Mouse (Mus musculus) 416B (cell line): ENCODE data around the gene Zfpl1.
A peak's percentile ranks its signal among the peaks of the same experiment; 100 is the strongest.
"Not testable (repeated sequence)": the region's sequence is repeated elsewhere in the genome, so short reads cannot be mapped to it uniquely, and the experiment has no call there.

Source experiments
- DNase-seq: peaks from one replicate; pipeline ENCODE4 v3.0.0; 2011; ENCODE audit warnings: low read depth

Gene Zfpl1

DNA sequence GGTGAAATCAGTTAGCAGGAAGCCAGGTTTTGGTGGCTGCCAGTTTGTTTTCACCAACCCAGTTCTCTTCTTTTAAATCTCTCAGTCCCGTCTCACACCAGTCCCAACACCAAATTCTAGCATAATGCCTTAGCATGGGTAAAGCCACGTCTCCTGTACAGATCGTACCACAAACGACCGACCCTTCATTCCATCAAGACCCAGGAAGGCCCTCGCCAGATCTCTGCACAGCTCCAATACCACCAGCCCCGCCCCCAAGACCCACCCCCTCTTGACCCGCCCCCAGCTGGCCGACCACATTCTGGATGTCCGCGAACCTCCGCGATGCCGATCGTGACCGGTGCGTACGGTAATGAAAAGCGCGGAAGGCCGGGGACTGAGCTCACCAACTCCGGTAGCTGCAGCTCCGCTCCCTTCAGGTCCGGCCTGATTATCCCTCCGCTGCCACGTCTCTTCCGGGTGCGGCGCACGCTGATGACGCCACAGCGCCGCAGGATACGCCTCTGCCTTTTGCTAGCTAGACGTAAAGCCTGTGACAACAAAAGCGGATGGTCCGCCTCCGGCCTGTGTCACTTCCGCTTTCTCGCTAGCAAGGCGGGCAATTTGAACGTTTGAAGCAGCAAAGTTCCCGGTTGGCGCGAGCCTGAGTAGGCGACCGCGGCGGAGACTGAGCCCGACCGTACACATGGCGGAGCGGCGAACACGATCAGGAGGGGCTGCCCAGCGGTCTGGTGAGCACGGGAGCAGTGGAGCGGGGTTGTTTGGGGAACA lies at the start of gene Zfpl1, which contains the start of gene Cdca5:
Gene Zfpl1, minus strand, starts transcription at position 479 of the 771 bp plus-strand sequence.
Gene Cdca5, plus strand, starts transcription at position 506 of the 771 bp plus-strand sequence.
- peak; percentile 99 for DNase-seq

DNA sequence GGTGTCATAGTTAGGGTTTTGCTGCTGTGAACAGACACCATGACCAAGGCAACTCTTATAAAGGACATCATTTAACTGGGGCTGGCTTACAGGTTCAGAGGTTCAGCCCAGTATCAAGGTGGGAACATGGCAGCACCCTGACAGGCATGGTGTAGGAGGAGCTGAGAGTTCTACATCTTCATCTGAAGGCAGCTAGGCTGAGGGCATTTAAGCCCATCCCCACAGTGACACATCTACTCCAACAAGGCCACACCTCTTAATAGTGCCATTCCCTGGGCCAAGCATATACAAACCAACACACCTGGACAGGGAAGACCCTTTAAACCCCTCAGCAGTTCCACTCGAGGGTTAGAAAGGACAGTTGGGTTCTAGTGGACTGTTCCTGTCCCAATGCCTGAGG lies 48.4 kb upstream of the Zfpl1 start:
- DNase-seq, result not testable (repeated sequence)

DNA sequence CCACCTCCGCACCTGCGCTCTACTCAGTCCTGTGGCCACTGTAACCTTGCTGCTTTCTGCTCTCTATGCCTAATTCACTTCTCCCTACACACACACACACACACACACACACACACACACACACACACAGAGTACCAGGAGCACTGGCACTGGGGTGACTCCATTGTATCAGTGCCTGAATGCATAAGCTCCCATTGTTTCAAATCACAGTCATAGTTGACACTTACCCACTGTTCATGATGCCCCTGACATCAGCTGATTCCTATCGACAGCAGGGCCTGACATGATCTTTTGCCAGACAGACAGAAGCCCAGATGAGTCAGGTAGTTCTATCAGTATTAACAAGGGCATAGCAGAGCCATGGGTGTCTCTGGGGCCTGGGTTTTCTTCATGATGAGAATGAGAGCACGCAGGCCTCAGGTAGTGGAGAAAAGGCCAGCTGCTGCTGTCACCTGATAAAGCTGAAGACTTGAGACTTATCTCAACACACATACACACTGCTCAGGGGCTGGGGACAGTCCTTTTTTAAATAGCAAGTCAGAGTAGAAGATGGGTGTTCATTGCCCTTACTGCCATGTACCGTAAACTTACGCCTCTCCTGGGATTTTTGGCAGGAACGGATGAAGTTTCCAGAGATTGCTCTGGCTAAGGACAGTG lies 47.5 kb upstream of the Zfpl1 start:
- DNase-seq, result no peak

DNA sequence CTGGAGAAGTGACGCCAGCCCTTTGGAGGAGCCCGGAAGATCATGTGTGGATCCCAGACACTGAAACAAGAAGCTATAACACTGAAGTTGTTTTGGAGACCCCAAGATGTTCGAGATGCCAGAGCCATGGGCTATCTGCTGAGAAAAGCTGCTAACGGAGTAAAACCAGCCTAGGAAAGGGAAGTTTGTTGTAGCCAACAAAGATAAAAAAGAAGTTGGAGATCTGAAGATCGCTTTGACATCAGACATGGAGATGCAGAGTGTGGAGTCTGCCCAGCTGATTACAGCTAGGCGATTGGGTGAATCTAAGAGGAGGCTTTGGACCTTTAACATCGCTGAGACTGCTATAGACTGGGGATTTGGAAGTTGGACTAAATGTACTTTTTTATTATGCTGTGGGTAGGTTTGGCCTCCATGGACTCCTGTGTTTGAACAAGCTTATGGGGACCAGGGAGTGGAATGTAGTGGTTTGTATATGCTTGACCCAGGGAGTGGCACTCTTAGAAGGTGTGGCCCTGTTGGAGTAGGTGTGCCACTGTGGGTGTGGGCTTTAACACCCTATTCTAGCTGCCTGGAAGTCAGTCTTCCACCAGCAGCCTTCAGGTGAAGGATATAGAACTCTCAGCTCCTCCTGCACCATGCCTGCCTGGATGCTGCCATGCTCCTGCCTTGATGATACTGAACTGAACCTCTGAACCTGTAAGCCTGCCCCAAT lies 45.8 kb upstream of the Zfpl1 start:
- not testable (repeated sequence) for DNase-seq

DNA sequence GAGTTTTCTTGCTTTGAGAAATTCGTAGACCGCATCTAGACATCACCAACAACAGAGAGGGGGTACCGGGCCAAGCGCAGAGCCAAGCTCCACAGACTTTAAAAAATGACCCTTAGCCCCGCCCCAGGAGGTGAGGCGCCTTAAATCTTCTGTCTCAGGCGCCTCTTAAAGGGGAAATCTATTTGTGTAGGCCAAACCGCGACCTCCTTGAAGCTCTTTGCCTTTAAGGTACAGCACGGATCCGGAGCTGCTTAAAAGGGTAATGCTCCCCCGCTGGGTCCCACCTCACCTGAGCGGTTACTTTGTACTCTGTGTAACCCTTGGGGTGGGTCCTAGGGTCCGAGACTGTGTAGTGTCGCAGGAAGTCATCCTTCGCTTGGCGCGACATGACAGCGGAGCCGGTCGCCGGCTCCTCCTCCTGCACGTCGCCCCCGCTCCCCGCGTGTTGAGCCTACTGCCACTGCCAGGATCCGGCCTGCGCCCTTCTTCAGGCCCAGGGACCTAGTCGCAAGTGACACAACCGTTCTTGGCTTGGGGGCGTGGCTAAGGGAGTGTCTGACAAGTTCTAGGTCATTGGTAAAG lies 43.1 kb upstream of the Zfpl1 start, which contains the start of gene Snx15:
Gene Snx15, minus strand, starts transcription at position 545 of the 582 bp plus-strand sequence.
- peak; percentile 99 for DNase-seq

DNA sequence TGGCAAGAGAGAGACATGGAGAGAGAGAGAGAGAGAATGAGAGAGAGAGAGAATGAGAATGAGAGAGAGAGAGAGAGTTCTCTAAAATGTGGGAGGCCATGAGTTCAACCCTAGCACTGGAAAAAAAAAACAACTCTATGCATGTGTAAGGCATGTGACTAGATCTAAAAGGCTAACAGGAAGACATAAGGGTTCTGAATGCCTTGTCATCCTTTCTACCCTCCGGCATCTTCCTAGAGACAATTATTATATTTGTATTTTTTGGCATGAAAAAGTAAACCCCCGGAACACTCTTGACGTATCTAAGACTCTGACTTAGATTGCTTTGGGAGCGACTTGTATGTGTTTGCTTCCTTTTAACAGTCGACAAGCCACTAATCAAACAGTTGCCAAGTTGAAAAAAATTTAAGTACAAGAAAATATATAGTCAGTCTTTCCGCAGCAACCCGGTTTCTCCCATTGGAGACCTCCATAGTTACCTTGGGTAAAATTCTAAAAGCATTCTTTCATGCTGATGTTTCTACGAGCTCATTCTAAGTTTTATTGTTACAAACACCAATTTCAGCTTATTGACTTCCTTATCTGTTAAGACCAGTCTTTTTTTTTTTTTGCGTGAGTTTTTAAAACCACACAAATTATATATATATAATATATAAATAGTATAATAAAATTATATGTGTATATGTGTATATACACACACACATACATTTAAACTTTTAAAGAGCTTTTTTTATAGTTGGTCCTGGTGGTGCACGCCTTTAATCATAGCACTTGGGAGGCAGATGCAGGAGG lies 42.2 kb upstream of the Zfpl1 start:
- DNase-seq, result peak; percentile 67

DNA sequence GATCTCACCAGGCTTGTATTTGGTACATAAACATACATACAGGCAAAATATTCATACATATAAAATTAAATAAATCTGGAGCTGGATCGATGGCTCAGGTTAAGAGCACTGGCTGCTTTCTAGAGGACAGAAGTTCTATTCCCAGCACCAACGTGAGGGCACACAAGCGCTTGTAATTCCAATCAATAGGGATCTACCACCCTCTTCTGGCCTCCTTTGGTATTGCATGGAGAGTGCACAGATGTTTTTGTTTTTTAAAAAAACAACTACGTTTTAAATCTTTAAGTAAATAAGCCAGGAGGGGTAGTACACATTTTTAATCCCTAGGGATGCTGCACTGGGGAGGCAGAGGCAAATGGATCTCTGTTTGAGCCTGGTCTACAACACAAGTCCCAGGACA lies 41.5 kb upstream of the Zfpl1 start:
- peak; percentile 86 for DNase-seq

DNA sequence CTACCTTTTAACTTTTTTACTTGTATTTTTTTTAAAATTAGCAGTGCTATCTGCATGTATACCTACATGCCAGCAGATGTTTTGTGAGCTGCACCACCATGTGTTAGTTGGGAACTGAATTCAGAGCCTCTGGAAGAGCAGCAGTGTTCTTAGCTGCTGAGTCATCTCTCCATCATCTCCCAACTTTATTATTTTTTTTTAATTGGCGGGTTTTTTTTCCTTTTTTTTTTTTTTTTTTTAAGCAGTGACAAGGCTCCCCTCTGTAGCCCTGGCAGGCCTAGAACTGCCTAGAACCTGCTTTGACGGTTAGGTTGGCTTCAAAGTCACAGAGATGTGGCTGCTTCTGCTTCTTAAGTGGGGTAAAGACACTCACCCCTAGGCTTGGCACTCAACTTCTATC lies 40.1 kb upstream of the Zfpl1 start:
- DNase-seq, result no peak

DNA sequence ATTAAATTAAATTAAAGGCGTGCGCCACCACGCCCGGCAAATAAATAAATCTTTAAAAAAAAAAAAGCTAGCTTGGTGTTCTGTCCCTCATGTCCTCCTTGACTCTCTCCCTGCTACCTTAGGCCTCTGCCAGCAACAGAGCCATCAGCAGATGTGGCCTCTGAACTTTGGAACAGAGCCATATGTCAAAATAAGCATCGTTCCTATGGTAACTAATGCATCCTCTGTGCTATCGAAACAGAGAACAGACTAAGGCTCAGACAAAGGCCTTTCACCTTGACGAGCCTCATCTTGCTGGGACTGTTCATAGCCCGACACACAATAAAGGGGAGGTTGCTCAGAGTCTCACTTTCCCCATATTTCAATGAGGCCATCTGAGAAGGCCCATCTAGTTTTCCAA lies 38.6 kb upstream of the Zfpl1 start:
- DNase-seq, result no peak

DNA sequence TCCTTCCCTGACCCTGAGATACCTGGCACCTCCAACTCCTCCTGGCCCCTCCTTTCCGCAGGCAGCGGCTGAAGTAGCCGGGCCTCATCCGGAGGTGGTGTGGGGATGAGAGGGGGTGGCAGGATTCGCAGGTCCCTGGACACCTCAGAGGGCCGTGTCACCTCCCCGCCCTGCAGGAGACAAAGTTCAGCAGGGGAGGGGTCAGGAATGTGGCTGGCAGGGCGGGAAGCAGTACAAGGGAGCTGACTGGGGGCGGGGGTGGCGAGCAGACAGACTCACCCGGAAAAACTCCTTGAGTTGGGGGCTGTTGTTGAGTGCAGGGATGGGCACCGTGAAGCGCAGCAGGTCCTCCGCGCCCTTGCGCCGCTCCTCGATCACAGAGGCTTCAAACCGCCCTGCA lies 37.0 kb upstream of the Zfpl1 start:
- DNase-seq, result no peak

DNA sequence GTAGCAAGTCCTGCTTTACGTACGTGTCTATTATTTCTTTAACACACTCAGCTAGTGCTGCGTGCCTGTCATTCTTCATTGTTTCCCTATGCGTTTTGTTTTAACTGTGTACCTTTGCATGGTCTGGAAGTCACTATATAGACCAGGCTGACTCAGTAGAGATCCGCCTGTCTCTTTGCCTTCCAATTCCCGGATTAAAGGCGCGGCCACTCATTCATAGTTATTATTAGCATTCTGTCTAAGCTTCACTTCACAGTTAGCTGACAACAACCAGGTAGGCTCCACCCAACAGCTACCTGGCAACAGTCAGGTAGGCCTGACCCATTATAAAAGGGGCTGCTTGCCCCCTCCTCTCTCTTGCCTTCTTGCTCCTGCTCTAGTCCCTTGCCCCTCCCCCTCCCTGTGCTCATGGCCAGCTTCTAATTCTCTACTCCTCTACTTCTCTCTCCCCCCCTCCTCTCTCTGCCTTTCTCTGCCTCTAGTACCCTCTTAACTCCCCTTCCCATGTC lies 34.0 kb upstream of the Zfpl1 start:
- no peak for DNase-seq

DNA sequence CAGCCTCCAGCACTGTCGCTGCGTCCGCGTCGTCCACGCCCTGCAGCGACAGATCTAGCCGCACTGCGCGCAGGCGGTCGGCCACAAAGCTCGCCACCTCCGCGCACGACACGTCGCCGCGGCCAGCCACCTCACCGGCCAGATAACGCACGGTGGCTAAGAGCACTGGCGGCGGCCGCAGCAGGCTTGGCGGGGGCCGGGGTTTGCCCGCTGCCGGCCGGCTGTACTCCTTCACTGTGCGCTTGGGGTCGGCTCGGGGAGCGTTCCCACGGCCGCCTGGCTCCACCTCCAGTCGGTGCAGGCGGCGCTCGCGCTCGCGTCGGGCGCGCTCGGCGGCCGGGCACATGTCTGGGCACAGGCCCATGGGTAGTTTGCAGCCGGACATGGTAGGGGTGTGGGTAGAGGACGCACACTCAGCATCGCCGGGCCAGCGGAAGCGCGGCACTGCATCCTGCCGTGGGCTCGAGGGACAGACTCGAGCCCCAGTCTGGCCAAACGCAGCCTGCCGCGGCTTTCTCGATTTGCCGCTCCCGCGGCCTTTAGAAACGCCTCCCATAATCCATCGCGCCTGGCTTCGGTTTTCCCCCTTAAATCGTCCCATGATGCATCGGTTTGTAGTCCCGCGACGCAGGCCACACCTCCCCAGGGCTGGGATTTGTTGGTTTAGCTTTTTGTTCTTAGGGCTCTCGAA lies 33.4 kb upstream of the Zfpl1 start, which contains the start of gene Sac3d1:
Gene Sac3d1, minus strand, starts transcription at position 665 of the 691 bp plus-strand sequence.
- peak; percentile 95 for DNase-seq

DNA sequence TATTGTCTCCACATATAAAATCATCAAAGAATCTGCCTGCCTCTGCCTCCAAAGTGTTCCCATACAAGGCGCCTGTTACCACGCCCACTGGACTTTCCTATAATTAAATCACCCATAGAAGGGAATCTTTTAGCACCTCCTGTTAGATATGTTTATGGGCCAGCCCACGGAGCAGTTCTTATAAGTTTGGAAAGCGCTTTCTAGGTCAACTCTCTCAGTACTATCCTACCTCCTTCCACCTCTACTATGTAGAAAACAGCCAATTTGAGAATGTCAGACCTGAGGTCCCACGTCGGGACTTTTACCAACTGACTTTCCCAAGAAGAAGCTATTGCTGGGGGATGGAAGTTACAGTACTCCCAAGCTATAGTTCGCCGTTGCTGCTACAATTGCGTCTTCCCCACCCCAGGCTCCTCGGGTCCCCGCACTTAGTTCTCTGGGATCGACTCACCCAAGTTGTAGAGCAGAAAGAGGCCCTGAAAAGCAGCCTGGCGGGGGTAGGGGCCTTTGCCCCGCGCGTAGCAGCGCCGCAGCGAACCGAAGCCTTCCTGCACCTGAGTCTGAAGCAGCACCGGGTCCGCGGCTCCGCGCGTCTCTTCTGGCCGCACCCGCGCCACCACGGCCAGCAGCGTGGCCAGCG lies 32.7 kb upstream of the Zfpl1 start:
- DNase-seq, result peak; percentile 50

DNA sequence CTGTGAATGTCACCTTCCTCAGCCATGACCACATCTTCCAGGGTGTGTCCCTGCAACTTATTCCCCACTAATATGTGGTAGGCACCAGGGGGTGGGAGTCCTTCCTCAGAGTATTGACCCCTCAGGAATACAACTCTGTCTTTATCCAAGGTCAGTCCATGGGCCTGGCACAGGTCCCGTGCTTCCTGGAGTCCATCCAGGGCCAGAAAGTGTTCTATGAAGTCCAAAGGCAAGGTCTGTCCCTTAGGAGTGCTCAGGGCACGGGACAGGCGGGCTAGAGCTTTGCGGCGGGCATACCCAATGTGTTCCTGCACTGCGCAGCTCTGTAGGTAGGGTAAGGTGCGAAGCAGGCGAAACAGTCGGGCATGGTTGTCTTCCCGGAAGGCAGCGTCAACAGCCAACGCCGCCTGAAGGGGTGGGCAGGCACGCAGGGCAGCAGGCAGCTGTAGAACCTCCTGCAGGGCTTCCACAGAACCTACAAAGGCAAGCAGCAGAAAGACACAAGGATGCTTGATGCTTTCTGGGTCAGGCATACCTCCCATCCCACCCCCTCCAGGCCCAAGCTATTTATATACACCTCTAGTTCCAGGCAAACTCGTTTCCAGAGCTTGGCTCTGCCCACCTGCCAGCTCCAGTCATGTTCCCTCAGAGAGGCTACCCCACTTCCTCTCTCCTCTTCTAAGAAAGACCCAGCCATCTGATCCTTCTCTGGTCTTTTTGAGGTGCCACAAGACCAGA lies 31.5 kb upstream of the Zfpl1 start:
- no peak for DNase-seq

DNA sequence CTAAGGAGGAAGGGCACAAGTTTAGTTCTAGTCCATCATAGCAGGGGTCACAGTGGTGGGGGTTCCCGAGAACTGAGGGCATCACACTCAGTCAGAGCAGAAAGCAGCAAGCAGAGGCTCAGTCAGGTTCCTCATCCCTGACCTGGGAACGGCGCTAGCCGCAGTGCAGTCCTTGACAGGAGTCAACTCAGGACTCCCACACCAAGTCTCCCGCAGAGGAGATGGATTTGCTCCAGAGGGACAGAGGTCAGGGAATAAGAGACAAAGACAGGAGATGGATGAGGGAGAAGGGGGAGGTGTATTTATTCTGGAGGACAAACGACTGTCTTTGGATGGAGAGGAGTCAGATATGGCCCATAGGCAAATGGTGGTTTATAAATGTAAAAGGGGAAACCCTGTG lies 28.4 kb upstream of the Zfpl1 start:
- DNase-seq, result no peak

DNA sequence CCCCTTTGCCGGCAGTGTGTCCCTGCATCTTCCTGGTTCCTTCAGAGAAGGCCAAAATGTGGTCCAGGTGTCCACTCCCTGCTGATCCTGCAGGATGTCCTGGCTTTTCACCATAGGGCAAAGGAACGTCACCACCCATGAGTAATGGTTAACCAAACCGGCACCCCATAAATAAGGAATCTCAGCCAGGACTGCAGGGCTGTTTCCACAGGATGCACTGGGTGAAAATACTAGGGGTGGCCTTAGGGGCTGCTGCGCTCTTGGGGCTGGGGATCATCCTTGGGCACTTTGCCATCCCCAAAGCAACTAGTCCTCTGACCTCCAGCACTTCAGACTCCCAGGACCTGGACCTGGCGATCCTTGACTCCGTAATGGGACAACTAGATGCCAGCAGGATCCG lies 20.8 kb upstream of the Zfpl1 start, which contains the start of gene Naaladl1:
Gene Naaladl1, plus strand, starts transcription at position 197 of the 400 bp plus-strand sequence.
- DNase-seq, result no peak

DNA sequence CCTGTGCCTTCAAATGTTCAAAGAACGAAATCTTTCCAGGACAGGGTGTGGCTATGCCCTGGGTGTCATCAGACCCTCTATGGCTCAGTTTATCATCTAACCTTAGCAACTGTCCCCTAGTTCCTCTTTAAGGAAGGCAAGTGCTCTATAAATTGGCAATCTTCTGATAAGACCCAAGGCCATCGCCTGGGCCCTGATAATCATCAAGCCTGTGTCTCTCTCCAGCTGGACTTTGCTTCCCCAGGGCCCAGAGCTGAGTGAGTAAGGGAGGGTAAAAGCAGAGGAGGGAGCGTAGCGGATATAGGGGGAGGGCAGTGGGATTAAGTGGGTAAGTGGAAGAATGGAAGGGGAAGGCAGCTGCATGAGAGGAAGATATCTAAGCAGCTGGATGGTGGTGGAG lies 19.7 kb upstream of the Zfpl1 start:
- DNase-seq, result no peak

DNA sequence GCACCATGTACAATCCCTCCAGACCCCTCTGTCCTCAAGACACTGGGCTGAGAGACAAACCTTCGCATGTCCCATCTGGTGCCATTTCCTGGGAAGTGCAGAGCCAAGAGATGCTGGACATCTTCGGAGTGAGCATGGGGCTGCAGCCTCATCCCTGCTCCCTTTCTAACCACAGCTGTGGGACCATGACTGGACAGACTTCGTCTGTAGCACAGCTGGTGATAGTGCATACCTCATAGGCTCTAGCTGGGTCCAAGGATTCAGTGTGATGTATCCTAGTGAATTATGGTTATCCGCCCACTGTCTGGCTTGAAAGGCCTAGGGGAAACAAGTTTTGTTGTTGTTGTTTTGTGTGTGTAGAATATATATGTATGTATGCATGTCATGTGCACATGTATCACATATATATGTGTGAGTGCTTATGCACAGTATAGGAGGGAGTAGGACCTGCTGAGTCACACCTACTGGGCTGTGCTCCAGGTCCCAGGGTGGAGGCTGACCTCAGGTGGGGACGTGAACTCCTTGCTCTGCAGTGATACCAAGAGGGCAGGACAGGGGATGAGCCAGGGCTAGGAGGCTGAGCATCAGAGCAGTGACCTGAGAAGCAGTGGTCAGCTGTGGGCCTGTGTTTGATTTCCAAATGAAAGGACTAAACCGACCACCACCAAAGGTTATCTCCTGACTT lies 17.6 kb upstream of the Zfpl1 start:
- DNase-seq, result peak; percentile 15

DNA sequence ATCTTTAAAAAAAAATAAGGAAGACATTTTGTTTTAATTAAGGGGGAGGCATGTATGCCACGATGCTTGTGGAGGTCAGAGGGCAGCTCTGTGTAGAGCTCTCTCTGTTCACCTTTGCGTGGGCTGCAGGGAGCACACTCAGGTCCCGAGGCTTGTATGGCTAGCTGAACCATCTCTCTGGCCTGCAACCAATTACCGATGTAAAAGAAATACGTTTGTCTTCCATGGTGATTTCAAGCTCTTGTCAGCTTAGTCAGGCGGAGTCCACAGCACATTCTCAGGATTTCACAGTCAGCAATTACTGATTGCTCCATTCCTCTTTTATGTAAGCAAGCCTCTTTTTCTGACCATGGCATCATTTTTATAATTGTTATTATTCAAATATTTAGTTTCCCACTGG lies 16.4 kb upstream of the Zfpl1 start:
- DNase-seq, result no peak
